Mouse (Mus musculus): ENCODE data around the gene Il1rapl1.

The Il1rapl1 gene

GRCm38 (mm10) chrX:88115609-88116073 is at the start of gene Il1rapl1:
Gene Il1rapl1, minus strand, starts transcription at chrX:88115645.
- no peak for DNase-seq (ENCODE audit: low spot score)

DNA sequence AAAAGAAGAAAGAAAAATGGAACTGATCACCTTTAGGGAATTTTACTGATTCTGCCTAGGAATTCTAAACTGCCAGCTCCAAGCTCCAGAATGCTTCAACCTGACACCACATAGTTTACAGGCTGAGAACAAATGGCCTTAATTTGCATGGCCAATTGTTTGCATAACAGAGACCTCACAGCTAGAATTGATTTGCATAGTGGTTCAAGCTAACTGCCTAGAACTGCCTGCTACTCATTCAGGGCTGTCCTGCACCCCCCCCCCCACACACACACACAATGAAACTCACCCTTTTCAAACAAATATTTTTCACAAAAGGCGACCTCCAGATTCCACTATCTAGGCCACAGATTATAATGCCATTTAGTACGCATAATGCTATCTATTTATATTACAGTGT is 42.6 kb upstream of the Il1rapl1 start:
- DNase-seq (ENCODE audit: low spot score): no peak

GRCm38 (mm10) chrX:88125612-88126011 is 10.2 kb upstream of the Il1rapl1 start:
- DNase-seq (ENCODE audit: low spot score): no peak

GRCm38 (mm10) chrX:88120070-88120469 is 4.6 kb upstream of the Il1rapl1 start:
- no peak for DNase-seq (ENCODE audit: low spot score)

GRCm38 (mm10) chrX:88117858-88118257 is 2.4 kb upstream of the Il1rapl1 start:
- no peak for DNase-seq (ENCODE audit: low spot score)

DNA sequence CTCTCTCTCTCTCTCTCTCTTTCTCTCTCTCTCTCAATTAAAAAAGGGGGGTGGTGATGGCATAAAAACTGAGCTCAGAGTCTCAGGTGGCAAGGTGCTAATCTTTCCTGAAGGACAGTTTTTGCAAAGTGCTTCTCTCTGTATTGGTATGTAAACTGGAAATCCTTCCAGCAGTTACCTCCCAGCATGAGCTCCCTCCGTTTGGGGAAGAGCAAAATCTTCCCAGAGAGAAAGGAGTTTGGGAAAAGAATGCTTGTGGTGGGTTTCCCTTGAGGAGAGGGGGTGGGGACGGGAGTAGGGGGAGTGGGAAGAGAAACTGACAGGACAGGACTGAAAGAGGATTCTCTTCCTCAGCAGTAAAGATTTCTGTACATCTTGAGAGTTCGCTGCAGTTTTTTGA is 881 bp upstream of the Il1rapl1 start:
- DNase-seq (ENCODE audit: low spot score): no peak

DNA sequence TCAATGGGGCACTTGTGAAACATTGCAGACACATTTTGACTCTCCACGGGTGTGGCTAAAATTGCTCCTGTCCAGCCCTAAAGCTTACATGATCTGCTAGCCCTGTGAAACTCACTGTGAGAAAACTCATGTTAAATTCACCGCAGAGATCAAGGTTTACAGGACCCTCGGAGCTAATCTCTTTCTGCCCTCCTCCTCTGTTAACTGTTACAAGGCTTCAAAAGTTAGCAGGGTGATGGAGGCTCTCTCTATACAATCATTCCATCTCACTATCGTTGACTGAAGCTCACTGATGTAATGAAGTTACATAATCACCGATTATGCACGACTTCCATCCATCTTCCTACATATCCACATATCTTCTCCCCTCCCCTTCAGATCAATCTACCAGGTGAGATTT is 1.9 kb downstream of the Il1rapl1 start:
- DNase-seq (ENCODE audit: low spot score): no peak

DNA sequence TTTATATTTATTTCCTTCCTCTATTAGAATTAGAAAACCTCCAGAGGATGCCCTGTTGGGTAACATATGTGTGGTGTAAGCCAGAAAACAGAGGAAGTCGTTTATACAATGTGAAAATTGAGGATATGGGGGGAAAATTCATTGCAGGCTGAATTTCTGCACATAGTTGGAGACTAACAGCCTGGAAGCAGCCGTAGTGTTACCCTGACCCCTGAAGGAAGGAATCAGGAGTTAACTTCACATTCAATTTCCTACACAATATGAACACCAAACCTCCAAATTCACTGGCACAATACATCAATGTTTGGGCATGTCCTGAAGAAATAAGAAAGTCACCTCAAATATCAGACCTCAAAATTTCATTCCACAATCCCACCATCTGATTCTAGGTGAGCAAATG is 3.2 kb downstream of the Il1rapl1 start:
- DNase-seq (ENCODE audit: low spot score): no peak

DNA sequence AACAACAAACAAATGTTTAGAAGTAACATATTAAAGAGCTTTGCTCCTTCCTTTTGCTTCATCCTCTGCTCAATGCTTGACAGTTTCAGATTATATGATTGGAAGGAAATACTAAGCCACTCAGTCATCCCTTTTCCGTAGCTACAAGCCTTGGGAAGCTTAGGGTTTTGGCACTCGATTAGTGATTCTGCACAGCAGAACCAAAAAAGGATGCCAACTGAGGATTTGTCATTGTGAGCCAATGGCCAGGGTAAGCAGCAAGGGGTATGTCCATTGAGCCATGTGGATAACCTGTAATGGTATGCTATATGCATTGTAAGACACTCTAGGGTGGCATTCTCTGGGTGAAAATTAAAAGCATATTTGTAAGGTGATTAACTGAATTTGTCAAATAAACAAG is 5.7 kb downstream of the Il1rapl1 start:
- DNase-seq (ENCODE audit: low spot score): no peak

DNA sequence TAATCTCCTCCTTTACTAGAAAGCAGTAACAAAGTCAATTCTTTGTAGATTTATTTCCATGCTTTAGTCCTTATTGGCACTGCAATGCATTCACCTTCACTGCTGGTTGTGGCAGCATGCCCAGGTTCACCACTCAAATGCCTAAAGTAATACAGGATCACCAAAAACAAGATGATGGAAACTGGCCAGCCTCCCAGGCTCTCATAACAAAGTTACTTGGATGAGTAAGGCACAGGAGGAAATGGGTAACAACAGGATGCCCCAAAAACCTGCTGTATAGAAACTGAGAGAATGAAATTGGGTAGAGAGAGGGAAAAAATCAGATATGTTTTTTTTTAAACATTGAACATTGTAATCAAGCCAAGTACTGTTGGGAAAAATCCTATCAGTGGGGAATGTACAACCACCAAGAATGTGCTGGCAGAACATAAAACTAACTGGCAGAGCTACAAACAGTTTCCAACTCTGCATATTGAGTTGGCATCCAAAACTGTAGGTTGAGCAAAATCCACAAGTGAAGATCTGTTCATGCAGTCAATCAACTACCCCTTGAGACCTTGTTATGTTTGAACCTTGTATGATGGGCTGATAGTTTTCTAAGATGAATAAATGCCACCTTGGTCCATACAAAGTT is 21.4 kb downstream of the Il1rapl1 start:
- no peak for DNase-seq (ENCODE audit: low spot score)

- DNase-seq (ENCODE audit: low spot score): no peak
Observed at GRCm38 (mm10) chrX:88089873-88090272, 25.6 kb downstream of the Il1rapl1 start.

GRCm38 (mm10) chrX:88072741-88073419 is 42.6 kb downstream of the Il1rapl1 start:
- DNase-seq (ENCODE audit: low spot score): no peak

DNA sequence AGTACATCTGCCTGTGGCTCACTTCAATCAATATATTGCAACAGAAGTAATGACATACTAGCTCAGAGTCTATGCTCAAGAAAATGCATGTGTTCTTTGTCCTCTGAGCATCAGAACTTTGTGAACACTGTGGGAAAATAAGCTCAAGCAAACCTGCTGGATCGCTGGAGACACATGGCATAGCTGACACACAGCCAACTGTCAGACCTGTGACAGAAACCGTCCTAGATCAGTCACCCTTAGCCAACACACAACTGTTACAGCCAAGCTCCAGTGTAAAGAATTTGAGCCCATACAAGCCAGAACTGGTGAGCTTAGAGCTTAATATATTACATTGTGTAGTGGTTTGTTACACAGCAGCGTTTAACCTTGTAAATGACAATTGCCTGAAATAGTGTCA is 45.1 kb downstream of the Il1rapl1 start:
- no peak for DNase-seq (ENCODE audit: low spot score)

- no peak for DNase-seq (ENCODE audit: low spot score)
Observed at GRCm38 (mm10) chrX:88043556-88043955, 71.9 kb downstream of the Il1rapl1 start.

DNA sequence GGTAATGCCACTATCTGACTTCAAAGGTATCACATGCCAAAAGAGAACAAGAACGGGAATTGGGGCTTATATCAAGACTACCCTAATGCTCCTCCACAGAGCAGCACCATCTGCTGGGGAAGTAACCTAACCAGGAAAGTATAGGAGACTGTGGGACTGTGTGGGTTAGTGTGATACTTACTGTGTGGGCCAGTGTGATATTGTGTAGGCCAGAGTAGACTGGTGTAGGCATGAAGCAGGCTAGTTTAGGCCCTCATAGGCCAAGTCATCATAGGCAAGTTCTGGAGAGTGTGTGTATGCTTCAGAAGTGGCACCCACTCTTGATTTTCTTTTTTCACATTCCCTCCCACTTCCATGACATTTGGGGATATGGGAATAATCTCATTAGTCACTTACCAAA is 76.5 kb downstream of the Il1rapl1 start:
- DNase-seq (ENCODE audit: low spot score): no peak

DNA sequence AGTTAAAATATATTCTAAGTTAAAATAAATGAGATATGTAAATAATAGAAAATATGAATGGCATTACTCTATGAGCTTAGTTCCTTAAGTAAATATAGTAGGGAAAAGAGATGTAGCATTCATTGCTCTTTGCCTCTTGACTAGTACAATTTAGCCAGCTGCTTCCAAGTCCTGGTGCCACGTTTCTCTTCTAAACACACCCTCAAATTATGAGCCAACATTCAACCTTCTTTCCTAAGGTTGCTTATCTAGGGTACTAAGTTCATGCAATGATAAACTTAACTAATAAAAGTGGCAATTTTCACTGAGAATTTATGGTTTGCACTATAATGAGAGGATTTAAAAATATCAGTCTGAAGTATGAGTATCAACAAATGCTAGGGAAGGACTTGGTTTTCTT is 218.3 kb downstream of the Il1rapl1 start:
- no peak for DNase-seq (ENCODE audit: low spot score)

DNA sequence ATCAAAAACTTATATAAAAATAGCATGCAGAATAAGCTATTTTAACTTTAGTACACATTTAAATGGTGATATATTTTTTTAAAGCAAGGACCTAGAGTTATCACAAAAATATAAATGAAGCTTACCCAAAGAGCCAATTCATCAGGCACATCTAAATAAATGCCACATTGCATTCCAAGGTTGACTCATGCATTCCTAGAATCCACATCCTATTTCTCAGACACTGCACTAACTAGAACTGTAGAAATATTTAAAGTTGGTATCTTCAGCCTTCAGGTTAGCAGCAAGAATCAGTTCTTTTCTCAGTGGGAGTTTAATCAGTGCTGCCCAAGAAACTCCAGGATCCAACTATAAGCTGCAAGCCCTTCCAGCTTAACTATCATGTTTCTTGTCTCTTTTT is 223.5 kb downstream of the Il1rapl1 start:
- DNase-seq (ENCODE audit: low spot score): no peak

DNA sequence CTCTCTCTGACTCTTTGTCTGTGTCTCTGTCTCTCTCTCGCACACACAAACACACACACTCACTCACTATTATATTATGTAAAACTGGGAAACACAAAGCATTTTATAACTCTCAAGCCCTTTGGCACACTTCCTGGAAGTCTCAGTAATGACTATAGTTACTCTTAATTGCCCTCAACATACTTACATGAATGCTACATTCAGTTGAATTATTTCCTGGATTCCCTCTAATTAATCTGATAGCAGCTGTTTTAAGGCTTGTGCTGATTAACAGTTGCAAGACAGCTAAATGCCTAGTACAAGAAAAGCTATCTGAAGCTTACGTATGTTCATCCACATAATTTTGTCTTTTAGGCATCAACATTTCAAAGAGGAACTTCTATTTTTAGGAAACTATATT is 261.3 kb downstream of the Il1rapl1 start:
- no peak for DNase-seq (ENCODE audit: low spot score)

DNA sequence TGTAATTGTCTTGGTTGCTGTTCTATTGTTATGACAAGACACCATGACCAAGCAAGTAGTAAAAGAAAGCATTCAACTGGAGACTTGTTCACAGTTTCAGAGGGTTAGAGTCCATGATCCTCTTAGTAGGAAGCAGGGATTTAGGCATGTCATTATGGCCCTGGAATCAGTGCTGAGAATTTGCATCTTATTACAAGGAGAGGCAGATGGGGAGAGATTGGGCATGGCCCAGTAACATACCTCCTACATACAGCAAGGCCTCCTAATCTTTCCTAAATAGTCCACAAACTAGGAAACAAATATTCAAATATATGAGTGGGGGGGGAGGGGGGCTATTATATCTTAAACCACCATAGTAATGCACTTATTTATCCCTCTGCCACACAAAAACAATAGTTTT is 301.6 kb downstream of the Il1rapl1 start:
- DNase-seq (ENCODE audit: low spot score): no peak

- DNase-seq (ENCODE audit: low spot score): no peak
Observed at GRCm38 (mm10) chrX:87807717-87808116, 307.7 kb downstream of the Il1rapl1 start.

DNA sequence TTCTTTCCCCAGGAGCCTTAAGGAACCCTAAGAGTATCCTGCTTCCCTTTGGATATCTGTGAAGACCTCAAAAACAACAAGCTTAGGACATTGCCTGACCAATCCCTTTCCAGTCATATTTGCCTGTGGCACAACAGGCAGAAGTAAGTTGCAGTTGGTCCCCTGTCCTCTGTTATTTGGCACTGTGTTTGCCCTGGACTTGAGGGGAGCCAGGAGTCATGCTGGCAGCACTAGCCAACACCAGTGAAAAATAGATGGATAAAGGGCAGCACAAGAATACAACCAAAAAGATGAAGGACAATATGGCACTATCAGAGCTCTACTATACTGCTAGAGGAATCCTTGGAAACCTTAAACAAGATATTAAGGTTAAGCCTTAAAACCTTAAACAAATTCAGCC is 322.4 kb downstream of the Il1rapl1 start:
- DNase-seq (ENCODE audit: low spot score): no peak

DNA sequence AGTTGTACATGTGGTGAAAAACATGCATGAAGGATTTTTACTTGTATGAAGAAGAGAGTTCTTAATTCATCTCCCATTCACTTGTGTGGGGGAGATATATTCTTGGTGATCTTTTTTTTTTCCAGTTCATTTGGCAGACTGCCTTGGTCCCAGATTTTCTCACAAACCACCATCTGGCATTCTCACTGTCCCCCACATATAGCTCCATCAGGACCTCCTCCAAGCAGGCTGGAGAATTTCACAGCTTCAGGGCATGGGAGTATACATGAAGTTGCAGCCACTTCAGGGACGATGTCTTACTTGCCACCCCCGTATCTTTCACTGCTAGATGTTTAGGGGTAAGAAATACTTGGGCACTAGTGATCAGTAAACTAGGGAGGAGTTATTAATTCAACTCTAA is 404.9 kb downstream of the Il1rapl1 start:
- no peak for DNase-seq (ENCODE audit: low spot score)

DNA sequence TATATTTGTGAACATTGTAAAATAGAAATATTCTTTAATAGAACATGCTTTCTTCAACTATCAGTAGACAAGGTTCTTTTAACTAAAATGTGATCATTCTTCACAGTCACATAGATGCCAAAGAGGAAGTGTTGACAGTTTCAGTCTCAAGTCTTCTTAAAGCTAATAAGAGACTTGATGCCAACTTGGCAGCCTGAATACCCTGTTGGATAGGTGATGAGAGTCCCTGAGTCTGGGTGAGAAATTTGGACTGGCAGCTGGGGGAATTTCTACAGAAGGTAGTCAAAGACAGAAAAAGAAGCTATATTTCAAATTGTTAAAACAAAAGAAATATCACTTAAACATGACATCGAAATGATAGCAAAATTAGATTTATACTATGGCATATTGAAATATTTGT is 451.6 kb downstream of the Il1rapl1 start:
- DNase-seq (ENCODE audit: low spot score): no peak

DNA sequence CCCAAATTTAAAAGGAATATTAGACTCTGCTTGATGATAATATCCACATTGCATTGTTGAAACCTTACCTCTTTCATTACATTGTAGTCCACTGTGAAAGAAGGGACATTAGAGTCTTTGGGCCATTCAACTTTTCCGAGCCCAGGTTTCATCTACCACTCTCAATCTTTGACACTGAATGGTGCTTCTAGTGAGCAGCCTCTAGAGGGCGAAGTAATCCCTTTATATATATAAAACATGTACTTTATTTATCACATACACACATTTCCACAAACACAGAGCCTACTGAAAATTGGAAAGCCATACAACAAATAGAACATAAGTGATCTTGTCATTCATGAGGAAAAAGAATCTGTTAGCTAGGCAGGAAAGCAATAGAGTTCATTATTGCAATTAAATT is 459.8 kb downstream of the Il1rapl1 start:
- no peak for DNase-seq (ENCODE audit: low spot score)
